Mouse (Mus musculus) cerebellum, postnatal 14 days (tissue): ENCODE measurements at regions not wholly inside any gene's neighbourhood (a gene's known extent, or its start where the extent isn't known, plus 50 kb on each side); places are given as distances from the start of the nearest gene placed in this dataset.

ENCODE experiments used
- DNase-seq, 2 experiments: peaks; one replicate each; pipeline ENCODE4 v3.0.0; 2021; ENCODE audit warnings: mixed read lengths in 2 of 2

DNA sequence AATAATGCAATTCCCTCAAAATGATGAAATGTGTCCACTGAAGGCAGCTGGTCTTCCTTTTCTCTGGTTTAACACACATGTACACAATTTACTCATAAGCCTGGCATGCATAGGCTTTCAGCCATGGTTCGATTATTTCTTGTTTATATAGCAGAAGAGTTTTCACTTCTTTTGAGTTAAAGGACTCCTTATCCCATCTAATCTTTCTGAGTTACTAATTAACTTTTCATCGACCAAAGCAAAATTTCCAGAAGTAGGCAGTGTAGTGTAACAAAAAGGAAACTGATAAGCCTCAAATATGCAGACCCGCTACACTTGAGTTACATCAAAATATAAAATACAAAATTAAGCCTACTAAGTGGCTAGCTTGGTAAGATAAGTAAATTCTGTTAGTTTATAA is 620.5 kb upstream of the Akr1e1 start:
- no peak for DNase-seq

DNA sequence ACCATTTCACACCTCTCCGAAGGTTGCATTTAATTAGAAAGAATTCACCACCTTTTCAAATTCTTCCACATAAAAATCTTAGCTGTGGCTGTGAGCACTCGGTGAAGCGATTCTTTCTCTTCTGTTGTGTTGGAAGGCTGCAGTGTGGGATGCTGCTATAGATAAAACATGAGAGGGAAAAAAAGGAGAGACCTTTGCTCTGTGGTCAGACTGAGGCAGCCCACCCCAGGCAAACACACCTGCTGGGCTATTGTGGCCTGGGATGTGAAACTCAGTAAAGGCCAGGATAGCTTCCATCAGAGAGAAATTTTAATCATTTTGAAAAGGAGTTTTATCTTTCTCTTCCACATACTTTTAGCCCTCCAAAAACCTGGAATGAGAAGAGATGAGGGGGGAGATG is 625.3 kb upstream of the Akr1e1 start:
- DNase-seq: no peak

DNA sequence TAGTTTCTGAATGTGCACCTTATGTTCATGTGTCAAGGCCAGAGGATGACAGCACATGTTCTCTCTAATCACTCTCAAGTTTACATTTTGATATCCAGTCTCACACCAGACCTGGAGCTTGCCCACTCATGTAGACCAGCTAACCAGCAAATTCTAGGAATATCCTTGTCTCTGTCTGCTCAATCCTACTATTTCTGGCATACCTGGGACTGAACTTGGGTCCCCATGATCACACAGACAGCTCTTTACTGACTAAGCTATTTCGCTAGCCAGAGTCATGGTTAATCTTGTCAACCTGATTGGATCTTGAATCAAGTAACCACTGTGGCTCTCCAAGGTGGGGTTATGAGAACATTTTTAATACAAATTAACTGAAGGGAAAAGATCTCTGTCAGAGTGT is 625.9 kb upstream of the Klf6 start:
- DNase-seq: no peak

DNA sequence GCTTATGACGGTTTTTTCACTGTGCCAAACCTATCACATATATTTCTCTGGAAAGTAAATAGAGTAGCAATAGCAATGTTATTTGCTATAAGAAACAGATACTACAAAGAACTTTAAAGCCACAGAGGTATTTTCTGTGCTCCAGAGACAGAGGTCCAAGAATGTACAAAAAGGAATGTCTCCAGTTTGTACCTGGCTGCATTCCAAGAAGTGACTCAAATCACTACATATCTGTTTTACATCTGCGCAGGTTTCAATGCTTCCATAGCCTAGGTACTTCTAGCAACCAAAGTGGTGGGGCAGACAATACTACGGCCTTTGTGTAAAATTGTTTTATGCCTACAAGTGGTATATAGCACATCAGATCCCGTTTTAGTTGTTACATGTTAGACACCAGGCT is 620.7 kb upstream of the Klf6 start:
- DNase-seq: no peak

DNA sequence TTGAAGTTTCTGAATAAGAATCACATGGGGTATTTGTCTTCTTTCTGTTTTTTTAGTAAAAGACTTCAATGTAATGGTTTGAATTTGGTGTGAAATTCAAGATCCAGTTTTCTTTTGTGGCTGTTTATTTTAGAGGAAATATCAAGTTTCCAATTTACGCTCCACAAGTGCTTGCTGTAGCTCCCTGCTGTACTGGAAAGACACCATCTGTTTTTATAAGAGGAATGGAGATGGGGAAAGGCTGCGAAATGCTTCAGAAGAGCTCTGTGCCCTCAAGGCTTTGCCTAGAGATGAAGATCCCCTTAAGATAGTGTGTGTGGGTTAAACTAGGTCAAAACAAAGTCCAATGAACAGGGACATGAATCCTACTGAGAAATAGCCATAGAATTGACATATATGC is 618.5 kb upstream of the Klf6 start:
- DNase-seq: no peak

DNA sequence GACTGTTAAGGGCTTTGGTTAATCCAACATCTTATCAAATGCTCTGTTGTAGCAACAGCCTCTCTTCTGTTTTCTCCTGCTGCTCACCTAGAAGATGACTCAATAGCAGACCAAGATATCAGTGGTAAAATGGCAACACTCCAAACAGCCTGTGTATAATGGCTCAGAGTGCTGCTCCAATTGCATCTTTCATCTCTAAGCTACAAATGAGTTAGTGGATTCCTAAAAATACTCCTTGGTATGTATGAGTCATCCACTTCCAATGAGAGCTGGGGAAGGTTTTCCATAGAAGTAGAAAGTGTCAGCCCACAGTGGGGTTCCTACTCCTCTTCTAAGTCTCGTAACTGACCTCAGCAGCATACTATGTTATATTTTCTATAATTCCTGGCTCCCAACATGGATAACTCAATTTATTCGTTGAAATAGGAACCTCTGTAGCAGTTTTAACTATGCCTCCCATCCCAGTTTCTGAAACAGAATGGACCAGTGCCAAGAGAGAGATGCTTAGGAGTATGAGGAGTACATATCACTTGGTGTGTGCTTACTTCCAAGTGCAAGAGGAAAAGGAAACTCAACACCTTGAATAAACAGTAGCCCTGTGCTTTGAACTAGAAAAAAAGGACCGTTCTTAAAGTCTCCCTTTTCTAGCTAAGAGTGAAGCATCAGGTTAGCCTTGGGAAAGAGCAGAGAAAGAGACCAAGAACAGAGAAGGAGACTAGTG is 612.5 kb upstream of the Klf6 start:
- DNase-seq: peak in 1 of 2 experiments; percentile 3

DNA sequence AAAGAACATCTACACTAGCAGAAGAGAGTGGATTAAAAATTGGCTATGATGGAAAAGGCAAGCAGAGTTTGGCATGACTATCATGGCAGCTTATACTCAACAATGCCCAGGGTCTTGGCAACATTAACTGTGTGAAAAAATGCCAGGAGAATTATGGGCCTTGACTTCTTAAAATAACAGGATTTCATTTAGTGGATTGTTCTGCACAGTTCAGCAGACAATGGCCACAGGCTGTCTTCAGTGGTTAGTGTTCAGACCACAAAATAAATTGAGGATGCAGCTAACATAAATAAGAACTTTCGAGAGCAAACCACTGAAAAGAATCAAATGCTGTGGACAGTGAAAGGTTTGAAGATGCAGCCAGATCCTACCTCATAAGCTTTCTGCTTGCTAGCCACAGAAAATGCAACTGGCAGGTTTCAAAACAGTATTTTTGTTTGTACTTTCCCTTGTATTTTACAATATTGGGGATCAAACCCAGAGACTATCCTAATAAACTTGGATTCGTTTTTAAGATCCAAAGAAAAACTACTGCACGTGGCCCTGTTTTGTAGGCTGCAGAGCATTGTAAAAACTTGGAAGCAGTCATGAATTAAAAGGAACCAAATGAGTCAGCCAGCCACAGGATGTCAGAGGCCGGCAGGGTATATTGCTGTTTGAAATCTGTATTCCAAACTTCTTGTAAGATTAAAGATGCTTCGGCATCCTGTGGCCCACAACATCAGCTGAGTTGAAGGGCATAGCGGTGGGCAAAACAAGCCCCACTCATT is 603.2 kb upstream of the Klf6 start:
- peak; percentile 53 to 77 for DNase-seq

DNA sequence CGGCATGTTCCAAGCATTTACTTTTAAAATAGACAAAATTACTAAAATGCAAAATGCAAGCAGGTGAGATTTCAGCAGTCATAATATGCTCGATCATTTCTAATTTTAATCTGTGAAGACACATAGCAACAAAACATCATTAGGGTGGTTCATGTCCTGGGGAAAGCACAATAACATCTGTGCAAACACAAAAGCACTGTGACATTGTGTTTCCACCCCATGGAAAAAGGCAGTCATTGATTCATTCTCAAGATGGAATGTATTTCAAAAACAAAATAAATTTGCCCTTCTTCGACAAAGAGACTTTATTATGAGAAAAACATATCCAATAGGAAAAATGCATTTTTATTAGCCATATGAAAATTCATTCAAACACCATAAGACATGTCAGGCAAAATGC is 601.5 kb upstream of the Klf6 start:
- DNase-seq: no peak

DNA sequence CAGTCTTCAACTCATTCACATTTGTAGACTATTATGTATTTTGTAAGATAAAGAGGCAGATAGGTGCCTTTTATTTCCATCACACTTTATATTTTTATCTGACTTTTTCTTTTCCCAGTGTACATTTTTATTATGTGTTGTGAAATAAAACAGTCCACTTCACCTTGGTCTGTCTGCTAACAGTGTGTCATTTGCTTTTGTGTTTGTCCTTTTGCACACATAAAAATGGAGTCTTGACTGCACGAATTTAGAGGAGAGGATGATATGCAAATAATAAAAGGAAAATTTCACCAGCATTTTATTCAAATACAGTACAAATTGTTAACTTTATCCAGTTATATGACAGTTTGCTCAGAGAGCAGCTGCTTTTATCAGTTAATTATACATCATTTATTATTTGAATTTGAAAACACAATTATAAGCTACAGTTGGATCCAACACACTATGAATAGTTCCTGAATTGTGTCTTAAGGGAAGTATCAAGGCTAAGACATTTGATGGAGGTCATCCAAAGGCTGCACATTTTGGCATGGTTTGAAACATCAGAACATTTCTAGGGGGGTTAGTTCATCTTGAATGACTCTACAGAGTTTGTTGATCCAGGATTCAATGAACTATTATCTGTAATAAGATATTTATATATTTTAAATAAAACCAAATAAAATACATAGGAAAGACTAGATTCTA is 588.6 kb upstream of the Klf6 start:
- no peak for DNase-seq

DNA sequence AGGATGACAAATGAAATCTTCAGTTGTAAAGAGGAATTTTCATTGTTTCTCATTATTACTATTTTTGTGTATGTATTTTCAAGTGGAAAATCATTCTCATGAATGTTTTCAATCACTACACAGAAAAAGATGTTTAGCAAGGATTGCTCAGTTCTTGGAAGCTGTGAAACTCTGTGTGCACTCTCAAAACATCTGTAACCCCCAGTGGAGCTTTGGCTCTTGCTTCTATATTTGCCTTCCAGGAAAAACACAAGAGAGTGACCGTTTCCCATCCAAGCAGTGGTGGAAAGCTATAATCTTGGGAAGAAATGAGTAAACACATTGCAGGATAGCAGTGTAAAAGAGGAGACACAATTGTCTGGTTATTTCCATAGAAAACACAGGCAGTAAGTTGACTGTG is 584.7 kb upstream of the Klf6 start:
- no peak for DNase-seq

DNA sequence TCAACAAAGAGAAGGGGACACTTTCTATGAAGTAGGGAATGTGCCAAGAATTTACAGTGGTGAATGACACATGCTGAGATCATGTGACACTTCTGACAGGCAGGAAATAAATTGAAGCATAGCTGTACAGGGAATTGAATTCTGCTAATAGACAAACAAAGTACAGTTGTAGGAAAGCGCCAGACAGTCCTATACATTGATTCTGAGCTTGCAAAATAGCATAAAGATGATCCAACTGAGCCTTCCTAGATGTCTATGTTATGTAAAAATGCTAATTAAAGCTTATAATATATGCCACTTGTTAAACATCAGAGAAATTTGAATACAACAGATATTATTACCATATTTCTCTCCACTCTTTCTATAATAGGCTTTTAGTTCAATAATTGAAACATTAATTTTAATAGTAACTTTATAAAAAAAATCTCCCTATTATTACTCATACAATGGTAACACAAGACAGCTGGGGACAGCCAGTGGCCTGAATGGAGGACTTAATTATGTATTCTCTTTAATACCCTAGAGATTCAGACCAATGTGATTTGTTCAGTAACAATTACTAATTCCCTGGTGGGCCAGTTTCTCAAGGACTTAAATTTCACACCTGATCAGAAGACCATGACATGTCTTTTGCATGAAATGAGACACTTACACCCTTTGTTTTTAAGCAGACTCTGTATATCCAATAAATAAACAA is 571.4 kb upstream of the Klf6 start:
- no peak for DNase-seq

DNA sequence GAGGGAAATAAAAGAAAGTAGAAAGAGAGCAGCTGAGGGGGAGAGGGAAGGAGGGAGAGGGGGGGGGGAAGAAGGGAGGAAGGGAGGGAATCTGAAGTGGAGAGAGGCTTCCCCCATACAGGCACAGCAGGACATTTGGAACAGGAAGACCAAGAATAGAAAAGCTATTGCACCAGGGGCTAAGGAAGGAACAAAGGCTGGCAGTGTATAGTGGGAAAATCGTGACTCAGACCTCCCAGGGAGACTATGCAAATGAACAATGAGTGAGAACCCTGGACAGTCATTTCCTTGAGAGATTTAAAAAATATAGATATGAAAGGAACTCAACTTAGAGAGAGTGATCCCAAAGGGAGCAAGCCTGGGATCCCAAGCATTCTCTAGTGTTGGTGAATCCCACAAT is 559.1 kb upstream of the Klf6 start:
- DNase-seq: no peak

DNA sequence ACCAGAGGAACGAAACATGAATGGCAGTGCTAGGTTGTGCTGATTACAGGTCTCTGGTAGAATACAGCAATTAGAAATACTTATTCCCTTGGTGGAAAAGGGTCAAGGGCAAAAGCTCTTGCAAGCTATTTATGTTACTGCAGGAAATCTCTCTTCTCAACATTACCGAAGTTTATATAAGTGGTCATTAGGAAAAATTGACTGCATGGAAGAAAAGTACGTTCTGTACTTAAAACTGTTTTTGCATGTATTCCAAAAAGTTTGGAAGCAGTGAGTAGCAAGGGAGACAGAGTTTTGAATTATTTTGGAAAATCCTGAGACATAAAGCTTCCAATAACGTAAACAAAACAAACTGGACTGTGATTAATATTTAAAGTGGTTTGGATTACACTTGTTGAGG is 554.6 kb upstream of the Klf6 start:
- no peak for DNase-seq

DNA sequence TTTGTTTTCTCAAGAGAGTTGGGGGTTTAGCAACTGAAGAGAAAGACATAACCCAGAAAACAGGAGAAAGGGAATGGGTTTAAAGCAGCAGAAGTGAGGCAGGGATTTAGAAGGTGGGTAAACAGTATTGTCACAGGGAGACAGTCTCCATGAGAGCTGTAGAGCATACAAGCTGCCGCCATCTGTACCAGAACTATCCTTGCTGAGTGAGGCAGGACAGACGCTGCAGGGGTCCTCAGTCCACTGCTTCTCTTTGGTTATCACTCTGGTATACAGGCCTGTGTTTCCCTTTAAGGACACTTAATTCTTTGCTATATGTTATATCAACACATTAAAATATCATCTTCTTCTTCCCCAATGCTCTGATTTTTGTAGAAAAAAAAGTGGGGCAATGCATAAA is 548.0 kb upstream of the Klf6 start:
- DNase-seq: peak; percentile 37 to 63

DNA sequence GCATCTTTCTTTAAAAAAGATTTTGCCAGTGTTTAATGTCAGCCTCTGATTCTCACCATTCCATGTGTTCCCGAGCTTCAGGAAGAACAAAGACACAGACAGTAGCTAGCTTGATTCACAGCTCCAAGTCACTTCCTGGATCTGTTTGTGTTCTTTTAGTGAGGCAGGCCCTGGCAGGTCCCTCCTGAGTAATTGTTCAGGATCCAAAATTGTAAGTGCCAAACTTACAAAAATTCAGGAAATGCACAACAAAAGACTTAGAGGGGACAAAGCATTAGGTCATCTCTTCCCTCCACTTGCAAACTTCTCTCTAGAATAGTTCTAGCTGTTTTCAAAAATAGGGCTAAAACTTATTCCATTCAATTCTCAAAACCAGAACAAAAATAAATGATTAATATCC is 546.3 kb upstream of the Klf6 start:
- no peak for DNase-seq

DNA sequence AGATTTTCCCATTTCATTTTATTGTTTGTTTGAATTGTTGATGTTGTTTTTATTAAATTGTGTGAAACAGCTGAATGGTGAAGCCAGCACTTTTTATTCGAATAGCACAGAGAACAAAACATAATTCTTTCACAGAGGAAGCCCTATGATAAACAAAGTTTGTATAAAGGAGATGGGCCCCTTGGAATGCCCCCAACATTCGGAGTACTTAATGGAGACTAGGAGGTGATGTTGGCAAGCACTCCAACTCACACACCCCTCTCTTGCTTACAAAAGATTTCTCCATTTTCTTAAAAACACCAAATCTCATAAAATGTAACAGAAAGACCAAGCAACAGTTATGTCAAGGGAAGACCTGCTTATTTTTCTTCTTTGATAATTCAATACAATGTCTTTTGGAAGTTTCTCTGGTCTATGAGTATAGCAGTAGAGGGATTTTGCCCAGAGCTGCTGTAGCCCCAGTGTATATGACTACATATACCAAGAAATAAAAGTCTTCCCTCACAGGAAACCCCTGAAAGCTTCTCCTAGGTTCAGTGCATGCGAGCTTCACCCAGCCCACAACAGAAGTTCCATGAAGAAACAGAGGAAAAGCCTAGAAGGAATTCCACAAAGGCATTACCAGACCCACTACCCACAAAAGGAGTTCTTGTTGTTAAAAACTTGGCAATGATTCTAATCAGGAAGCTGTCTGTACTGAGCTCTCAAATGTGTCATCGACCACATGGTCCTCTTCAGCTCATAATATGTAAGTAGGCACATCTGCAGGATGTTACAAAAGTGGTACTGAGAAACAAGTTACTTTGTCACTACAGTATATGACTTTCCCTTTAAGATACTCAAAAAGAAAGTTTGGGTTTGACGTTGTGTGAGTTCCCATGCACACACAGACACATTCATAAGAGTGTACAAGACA is 543.1 kb upstream of the Klf6 start:
- no peak for DNase-seq

DNA sequence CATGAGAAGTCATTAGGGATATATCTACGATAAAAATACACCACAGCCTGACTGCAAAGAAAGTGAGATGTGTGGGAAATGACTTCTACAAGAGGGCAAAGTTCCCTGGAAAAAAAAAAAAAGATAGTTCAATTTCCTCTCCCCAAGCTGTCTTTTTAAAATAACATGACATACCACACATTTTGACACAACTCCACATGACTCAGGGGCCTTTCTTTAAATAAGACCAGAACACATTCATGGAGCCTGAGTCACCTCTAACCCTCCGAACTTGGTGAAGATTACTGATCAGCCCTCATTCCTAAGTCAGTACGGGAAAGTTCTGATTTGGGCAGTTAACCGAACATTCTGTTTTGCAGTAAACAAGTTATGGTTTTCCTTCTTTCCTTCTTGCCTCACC is 515.6 kb upstream of the Klf6 start:
- no peak for DNase-seq

DNA sequence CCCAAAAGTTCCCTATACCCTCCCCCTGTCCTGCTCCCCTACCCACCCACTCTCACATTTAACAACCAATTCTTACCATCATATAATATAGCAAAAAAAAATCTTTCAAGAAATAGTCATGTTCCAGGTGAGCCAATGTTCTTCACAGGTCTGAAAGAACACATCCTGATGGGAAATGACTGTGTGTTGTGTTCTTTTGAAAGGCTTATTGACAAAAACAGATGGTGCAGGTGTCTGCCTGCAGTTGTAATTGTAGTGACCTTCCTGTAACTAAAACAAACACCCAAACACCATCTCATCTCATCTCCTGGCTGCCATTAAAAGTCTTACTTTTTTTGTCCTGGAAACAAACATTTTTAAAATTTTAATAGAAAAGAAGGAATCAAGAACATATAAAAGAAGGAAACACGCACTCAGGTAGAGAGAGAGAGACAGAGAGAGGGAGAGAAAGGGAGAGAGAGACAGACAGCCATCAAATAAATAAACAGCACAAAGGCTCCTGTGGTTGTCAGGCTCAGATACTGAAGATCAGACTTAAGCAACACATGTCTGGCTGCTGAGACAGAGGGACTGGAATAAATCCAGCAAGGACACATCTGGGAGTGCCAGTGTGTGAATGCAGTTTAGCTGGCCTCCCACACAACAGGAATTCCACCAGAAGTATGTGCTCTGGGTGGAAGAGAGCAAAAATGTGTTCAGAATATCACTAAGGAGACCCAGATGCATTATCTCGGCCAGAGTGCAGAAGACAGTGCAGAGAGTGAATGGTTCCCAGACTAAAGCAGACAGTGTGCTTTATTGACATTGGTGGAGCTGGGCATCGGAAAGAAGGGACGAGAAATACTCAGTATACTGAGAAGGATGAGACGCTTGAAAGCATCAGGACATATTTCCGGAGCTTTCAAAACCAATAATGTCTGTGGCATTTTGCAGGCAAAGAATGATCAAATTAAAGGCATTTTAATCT is 513.5 kb upstream of the Klf6 start:
- DNase-seq: no peak

DNA sequence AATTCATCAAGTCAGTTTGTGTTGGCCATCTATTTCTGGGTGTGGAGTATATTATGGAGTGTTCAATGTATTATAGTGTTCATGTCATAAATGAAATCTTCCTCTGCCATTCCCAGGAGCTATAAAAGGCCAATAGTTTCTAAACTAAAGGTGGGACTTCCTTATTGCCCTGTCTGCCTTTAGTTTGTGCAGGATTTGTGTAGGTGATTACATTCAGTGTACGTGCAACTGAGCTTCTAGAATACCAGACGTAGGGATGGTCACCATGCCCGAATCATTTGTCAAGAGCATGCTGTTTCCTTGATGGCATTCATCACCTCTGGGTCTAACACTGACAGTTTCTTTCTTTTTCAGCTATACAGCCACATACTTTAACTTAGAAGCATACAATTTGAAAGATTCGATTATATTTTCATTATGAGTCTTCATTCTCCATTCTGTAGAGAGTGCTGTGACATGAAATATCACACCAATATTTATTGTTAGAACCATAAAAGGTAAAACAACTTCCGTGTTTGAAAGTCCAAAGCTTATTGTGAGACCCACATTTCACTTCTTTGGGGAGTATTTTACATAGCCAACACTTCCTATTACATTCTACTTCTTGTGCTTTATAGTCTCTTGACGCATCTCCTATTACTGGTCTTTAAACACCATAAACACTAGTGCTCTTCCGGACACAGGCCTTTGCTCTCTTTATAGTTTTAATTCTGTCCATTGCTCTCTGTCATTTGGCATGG is 494.1 kb upstream of the Klf6 start:
- no peak for DNase-seq

DNA sequence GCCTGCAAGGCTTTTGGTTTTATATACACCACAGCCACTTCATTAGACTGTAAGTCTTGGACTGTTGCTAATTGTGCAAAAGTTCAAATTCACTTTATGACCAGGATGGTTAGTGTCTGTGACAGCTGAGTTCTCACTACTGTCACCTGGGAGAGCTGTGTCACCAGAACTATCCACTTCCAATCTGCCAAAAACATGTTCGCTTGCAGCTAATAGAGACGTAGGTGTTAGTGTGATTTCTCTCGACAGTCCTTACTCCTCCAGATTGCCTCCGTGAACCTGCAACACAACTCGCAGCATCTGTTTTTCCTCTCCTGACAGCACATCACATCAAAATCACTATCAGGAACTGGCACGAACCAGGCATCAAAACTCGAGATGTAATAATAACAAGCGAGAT is 491.3 kb upstream of the Klf6 start:
- DNase-seq: no peak
